Mouse (Mus musculus) layer of hippocampus, postnatal 36 days (tissue): ENCODE data around the gene Rusc2. TPM values are rescaled to one million over a fixed set of nuclear protein-coding genes. Genes with fewer than 3 reads are reported as not detected.

Experiments
- DNase-seq, 2 experiments: peaks; one replicate each; pipeline ENCODE4 v3.0.0; 2022
- total RNA-seq, 2 experiments: library from RNA; stranded (reverse); gene quantifications; 2 replicates each; pipeline ENCODE4 v1.2.3; 2021

Gene Rusc2
- total RNA-seq, 2 experiments from 2014 or later: 104 to 120 TPM

GRCm38 (mm10) chr4:43384541-43384940, 2.8 kb downstream of the Rusc2 start:
- DNase-seq: no peak

DNA sequence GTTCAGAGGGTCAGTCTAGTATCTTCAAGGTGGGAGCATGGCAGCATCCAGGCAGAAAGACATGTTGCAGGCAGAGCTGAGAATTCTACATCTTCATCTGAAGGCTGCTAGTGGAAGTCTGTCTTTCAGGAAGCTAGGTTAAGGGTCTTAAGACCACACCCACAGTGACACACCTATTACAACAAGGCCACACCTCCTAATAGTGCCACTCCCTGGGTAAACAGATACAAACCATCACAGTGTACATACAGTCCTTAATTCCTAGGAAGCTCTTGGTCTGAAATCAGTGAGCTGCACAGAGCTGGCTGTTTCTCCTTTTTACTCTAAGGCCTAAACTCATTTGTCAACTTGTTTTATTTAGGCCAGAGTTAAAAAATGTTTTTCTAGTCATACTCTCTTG, 5.2 kb downstream of the Rusc2 start:
- no peak for DNase-seq

GRCm38 (mm10) chr4:43389390-43389789, 7.6 kb downstream of the Rusc2 start:
- DNase-seq: no peak

DNA sequence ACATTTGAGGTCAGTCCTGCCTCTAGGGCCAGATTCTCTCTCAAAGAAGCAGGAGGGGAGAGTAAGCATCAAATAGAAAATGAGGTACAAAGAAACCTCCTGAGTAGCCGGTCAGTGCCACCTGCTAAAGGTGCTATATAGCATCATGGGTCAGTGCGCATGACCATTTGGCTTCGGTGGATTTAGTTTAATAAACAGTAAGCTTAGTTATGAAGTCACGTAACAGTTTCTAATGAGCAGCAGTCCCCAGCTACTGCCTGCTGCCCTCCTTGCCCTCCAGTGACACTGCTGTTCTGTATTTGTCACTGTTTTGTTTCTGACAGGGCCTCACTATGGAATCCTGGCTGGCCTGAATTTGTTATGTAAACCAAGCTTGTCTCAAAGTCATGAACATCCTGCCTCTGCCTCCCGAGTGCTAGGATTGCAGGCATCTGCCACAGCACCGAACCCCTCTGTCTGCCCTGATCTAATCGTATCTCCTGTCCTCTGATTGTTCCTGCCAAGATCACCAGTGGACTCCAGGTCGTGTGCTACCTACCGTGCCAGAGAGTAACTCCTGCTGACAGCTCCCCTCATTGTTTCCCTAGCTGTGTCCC, 8.2 kb downstream of the Rusc2 start:
- DNase-seq: no peak

DNA sequence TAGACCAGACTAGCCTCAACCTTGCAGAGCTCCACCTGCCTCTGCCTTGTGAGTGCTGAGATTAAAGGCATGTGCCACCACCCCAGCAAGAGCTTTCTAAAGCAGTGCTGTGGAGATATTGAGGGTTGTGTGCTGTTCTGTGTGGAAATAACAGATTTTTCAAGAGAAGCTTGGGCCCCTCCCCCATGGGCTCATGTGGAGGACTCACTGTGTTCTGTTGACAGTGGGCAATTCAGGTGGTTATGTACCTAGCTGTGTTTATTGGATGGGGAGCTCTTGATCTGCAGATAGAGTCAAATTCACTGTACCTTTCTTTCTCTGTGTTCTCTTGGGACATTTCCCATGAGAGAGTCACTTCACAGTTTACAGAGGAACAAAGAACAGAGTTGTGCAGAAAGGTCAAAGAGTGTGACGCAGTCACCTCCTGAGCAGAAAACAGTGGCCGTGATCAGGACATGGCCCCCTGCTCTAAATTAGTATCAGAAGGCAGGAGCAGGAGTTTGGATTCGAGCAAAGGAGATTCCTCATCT, 9.8 kb downstream of the Rusc2 start:
- no peak for DNase-seq

GRCm38 (mm10) chr4:43394345-43394891, 12.6 kb downstream of the Rusc2 start:
- no peak for DNase-seq

- DNase-seq: no peak
Measured at GRCm38 (mm10) chr4:43395147-43395546, 13.4 kb downstream of the Rusc2 start.

DNA sequence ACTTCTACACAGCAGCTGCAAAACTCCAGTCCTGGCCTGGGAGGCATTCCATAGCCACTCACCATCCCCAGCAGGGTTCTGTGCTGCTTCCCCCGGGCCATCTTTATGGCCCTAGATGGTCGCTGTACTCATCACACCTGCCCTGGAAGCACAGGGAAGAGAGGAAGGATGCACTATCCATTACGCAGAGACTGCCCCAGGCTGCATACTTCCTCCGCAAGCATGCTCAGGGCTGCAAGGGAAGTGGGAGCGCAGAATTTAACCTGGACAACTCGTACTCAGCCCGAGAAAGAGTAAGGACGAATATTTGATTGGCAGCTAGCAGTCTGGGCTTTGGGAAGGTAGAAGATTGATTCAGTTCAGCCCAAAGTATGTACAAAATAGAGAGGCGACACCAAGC, 14.1 kb downstream of the Rusc2 start:
- no peak for DNase-seq

GRCm38 (mm10) chr4:43396381-43396780, 14.6 kb downstream of the Rusc2 start:
- DNase-seq: no peak

DNA sequence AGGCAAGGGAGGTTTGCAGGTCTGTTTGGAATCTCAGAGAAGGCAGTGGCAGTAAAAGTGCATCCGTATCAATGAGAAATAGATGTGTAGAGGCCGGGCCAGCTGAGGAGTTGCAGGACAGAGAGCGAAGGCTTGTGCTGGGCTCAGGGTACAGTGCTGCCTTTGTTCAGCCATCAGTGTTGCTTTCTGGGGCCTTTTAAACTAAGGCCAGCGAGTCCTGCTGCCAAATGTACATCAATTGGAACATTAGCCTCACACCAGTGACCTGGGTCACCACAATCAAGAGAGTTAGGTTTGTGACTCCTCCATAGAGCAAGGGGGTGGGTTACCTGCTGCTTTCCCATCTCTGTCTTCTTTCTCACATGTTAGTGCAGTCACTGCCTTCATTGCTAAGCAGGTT, 16.2 kb downstream of the Rusc2 start:
- no peak for DNase-seq

GRCm38 (mm10) chr4:43398829-43399331, 17.1 kb downstream of the Rusc2 start:
- DNase-seq: no peak

- DNase-seq: no peak
Measured at GRCm38 (mm10) chr4:43399391-43400131, 17.8 kb downstream of the Rusc2 start.

- DNase-seq: no peak
Measured at GRCm38 (mm10) chr4:43400976-43401375, 19.2 kb downstream of the Rusc2 start.

DNA sequence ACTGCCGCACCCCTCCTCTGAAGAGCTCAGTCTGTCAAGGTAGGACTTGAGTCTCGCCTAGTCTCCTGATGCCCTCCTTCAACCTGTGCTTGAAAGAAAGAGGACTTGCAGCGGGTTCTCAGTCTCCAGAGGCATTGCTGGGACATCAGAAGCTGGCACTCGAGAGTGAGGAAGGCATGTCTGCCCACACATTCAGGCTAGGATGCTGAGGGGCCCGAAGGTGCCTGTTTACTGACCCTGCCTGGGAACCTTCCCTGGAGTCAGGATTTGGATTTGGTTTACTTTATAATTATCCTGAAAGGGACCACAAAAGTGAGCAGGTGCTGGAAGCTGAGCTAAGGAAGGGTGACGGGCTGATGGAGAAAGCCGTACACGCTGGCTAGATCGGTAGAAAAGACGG, 19.7 kb downstream of the Rusc2 start:
- DNase-seq: no peak

DNA sequence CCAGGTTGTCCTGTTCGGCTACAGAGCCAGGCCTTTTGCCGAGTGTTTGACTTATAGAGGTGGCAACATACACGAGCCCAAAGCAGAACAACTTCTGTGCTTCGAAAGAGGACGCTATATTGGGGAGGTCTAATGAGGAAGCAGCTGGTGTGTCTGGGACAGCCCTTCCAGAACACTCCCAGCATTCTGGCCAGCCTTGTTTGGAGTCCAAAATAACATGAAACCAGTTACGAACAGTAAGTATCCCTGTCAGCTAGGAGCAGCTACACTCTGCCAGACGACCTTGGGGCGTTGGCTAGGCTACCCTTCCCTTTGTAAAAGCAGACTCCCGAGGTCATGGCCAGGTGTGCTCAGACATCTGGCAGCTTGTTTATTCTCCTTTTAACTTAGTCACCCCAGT, 20.4 kb downstream of the Rusc2 start:
- DNase-seq: no peak

GRCm38 (mm10) chr4:43404697-43405096, 22.9 kb downstream of the Rusc2 start:
- DNase-seq: no peak

GRCm38 (mm10) chr4:43406162-43406971, 24.6 kb downstream of the Rusc2 start:
- DNase-seq: peak; percentile 69 to 72

DNA sequence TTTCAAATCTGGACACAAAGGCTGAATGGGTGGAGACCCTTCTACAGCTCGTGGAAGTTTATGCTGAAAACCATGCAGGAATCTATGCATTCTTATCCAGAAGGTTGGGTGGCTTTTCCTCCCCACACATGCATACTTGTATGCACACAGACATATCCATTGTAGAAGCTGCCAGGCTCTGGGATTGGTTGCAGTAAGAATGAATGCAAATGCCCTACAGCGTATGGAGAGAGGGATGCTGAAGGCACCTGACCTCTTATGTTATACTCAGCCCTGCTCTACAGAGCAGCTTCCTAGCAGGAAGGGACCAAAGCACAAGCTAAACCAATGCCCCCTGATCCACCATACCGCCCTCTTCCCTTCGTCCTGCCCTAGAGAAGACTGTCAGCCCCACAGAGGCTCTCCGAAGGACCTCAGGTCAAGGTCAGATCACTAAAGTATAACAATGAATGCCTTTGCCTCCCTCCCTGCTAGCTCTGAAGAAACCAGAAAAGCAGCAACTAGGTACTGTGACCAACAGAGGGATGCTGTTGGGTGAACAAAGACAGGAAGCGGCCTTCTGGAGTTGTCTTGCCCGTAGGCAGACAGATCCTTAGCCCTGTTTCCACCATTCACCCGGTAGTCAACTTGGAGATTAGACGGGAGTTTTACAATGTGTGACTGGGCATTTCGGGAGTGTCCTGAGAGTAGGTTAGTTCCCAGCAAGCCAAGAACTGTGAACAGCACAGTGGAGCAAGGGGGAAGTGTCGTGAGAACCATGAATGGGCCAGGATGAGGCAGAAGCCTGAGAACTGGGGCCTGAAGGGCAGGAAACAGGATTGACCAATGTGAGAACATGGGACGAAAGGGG, 25.5 kb downstream of the Rusc2 start:
- no peak for DNase-seq

DNA sequence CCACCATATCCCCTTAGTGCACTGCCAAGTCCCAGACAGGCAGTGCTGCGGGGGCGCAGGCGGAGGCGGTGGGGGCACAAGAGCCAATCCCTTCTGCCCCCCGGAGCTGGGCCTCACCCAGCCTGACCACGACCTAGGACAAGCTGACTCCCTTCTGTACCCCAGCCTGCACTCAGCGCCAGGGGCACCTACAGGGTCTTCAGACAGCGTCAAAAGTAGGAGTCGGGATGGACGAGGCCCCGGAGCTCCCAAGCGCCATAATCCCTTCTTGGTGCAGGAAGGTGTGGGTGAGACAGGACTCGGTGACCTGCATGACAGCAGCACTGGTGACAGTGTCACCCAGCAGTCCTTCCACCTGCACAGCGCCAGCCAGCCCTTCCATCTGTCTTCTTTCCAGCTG, 33.0 kb downstream of the Rusc2 start:
- no peak for DNase-seq

DNA sequence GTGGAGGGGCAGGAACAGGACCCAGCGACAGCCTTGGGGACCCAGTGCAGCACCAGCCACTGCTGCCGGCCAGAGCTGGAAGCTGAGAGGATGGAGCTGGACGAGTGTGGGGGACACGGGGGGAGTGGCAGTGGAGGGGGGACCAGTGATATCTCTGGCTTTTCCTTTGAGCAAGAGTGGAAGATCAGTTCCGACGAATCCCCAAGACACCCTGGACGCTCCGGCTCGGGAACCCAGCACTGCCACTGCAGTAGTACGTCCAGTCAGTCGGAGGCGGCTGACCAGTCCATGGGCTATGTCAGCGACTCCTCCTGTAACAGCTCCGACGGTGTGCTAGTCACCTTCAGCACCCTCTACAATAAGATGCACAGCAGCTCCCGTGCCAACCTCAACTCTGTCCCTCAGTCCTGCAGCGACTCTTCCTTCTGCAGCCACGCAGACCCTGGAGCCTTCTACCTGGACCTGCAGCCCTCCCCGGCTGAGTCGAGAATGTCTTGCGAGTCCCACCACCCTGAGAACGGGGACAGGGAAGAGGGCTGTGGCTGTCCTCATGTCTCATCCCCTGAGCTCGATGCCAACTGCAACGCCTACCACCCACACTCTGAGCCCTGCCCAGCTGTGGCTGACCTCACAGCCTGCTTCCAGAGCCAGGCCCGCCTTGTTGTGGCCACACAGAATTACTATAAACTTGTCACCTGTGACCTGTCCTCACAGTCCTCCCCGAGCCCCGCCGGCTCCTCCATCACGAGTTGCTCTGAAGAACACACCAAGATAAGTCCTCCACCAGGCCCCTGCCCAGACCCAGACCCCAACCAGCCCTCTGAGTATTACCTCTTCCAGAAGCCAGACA, 33.7 kb downstream of the Rusc2 start:
- no peak for DNase-seq

DNA sequence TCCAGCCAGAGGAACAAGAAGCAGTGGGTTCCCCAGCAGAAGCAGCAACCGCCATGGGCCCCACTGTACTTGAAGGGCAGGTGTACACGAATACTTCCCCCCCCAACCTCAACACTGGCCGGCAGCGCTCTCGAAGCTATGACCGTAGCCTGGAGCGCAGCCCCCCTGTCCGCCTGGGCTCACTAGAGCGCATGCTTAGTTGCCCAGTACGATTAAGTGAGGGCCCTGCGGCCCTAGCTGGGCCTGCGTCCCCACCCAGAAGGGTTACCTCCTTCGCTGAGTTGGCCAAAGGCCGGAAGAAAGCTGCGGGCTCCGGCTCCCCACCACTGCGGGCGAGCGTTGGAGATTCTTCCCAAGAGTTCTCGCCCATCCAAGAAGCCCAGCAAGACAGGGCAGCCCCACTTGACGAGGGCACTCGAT, 34.3 kb downstream of the Rusc2 start:
- no peak for DNase-seq
